Mouse (Mus musculus) lung, postnatal 0 days (tissue): Measurements from ENCODE around the gene Nploc4.

Experiments used
- CTCF ChIP-seq: IDR thresholded peaks from 2 replicates; pipeline ENCODE4 v1.5.1; 2016; ENCODE audit warnings: antibody characterized with exemption, mild to moderate bottlenecking
- EP300 ChIP-seq: IDR thresholded peaks from 2 replicates; pipeline ENCODE4 v1.6.1; 2016; ENCODE audit warnings: antibody characterized with exemption, mild to moderate bottlenecking, control low read depth

GRCm38 (mm10) chr11:120347791-120348683 lies 89.5 kb downstream of the Nploc4 start, which contains the start of gene Actg1:
- TF ChIP-seq EP300: no peak
- TF ChIP-seq CTCF: no peak
